In the genomic region with DNA sequence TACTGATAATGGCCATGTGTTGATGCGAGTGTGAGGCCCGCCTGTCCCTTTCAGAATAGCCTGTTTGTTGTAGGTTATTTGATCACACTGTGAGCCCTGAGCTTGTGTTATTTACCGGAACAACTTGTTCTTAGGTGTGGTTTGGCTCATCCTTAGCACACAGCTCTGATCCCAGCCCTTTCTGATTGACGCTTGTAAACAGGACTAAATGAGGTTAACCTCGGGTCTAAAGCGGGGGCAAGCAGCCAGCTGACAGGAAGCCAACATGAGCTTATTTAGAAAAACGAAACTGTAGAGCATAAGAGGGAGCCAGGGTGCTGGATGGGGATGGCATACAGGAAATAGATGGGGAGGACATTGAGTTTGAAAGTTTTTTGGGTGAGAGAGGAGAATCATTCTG, we compare ENCODE assay signal across 9 mouse cellular contexts. TPM values are rescaled to one million over a fixed set of nuclear protein-coding genes. Genes with fewer than 3 reads are reported as not detected.
A peak's percentile ranks its signal among the peaks of the same experiment; 100 is the strongest.
DNase-seq lines count a peak whose midpoint lies in the region; ATAC-seq lines count a peak whose summit lies in the region.
"Had no signal": no experiment of that assay in that cellular context is flagged by ENCODE, and none has a peak within 500 bp of the region (broad histone marks: within the 10 kb centered on the region; RNA-seq: fewer than 3 reads in every experiment).

No protein-coding gene starts in this region.

- no peak overlapping the region for H3K9ac ChIP-seq in kidney, embryonic 16.5 days (replicated peaks; ENCODE audit: low read length)
- H3K9ac ChIP-seq in heart, embryonic 16.5 days (ENCODE audit: low read length), result no peak overlapping the region
- H3K9ac ChIP-seq in lung, embryonic 15.5 days, result no peak overlapping the region

- no peak overlapping the region for H3K4me2 ChIP-seq in kidney, embryonic 16.5 days (replicated peaks; ENCODE audit: low read depth, low read length)
- no peak overlapping the region for H3K4me2 ChIP-seq in heart, embryonic 16.5 days (ENCODE audit: low read depth, low read length)
- H3K4me2 ChIP-seq in lung, embryonic 15.5 days, result no peak overlapping the region

- no peaks in the 10 kb centered on the region for H3K9me3 ChIP-seq in kidney, embryonic 16.5 days (ENCODE audit: low read length)
- H3K9me3 ChIP-seq in heart, embryonic 16.5 days (replicated peaks; ENCODE audit: control insufficient read depth, low read length), result no peaks in the 10 kb centered on the region
- no peaks in the 10 kb centered on the region for H3K9me3 ChIP-seq in lung, embryonic 15.5 days

- WGBS in kidney, embryonic 16.5 days, result 49% methylated on average over 7 of the region's 7 CpGs
- WGBS in heart, embryonic 16.5 days, result 37% methylated on average over 7 of the region's 7 CpGs
- 32% methylated on average over 7 of the region's 7 CpGs for WGBS in lung, embryonic 15.5 days

- peak; percentile 83 for DNase-seq in kidney, adult 18-20 months
- DNase-seq in adipocyte (ENCODE audit: low spot score), result peak; percentile 93
- peak; percentile 69 to 76 for DNase-seq in thymus, postnatal 10 days (ENCODE audit: low spot score in 2 of 2)
- no peak for DNase-seq in embryo, embryonic 9.5 days (ENCODE audit: extremely low spot score)

- H3K4me1 ChIP-seq in kidney, embryonic 16.5 days (ENCODE audit: insufficient read depth, low read length), result peaks cover 17% of the 10 kb centered on the region; the same call in 1 of the 2 replicates
- peaks cover 19% of the 10 kb centered on the region for H3K4me1 ChIP-seq in heart, embryonic 16.5 days (ENCODE audit: control insufficient read depth, insufficient read depth, low read length)
- peaks cover 16% of the 10 kb centered on the region for H3K4me1 ChIP-seq in lung, embryonic 15.5 days

- H3K27ac ChIP-seq in kidney, embryonic 16.5 days (ENCODE audit: low read length), result no peak overlapping the region
- peak overlapping the region; percentile 64 for H3K27ac ChIP-seq in heart, embryonic 16.5 days (ENCODE audit: low read length)
- peak overlapping the region; percentile 34; the same call in 1 of the 2 replicates for H3K27ac ChIP-seq in lung, embryonic 15.5 days

- ATAC-seq in kidney, embryonic 16.5 days (ENCODE audit: low FRiP score, low TSS enrichment), result no peak
- ATAC-seq in heart, embryonic 16.5 days (replicated peaks; ENCODE audit: extremely low read depth, insufficient read depth, low FRiP score), result no peak
- no peak for ATAC-seq in lung, embryonic 15.5 days (ENCODE audit: borderline replicate concordance, extremely low read depth, low FRiP score, low TSS enrichment)
- ATAC-seq in megakaryocyte progenitor cell, adult 5-6 weeks (replicated peaks; ENCODE audit: poor library complexity), result no peak
- ATAC-seq: Patski had no signal

- H3K27me3 ChIP-seq in kidney, embryonic 16.5 days (ENCODE audit: insufficient read depth, low read length), result no peaks in the 10 kb centered on the region
- H3K27me3 ChIP-seq in heart, embryonic 16.5 days (ENCODE audit: control insufficient read depth, insufficient read depth, low read length), result no peaks in the 10 kb centered on the region
- no peaks in the 10 kb centered on the region for H3K27me3 ChIP-seq in lung, embryonic 15.5 days
- H3K27me3 ChIP-seq: Patski had no signal

- no peaks in the 10 kb centered on the region for H3K36me3 ChIP-seq in kidney, embryonic 16.5 days (ENCODE audit: insufficient read depth, low read length)
- no peaks in the 10 kb centered on the region for H3K36me3 ChIP-seq in heart, embryonic 16.5 days (ENCODE audit: control insufficient read depth, insufficient read depth)
- H3K36me3 ChIP-seq in lung, embryonic 15.5 days, result no peaks in the 10 kb centered on the region

- no peak overlapping the region for H3K4me3 ChIP-seq in kidney, embryonic 16.5 days (ENCODE audit: low read length)
- H3K4me3 ChIP-seq in heart, embryonic 16.5 days (ENCODE audit: low read length), result no peak overlapping the region
- H3K4me3 ChIP-seq in lung, embryonic 15.5 days, result no peak overlapping the region

RNA-seq across cellular contexts. Expression of a gene that starts 3.6 kb away (rescaled TPM):
- 177 and 178 TPM in 2 replicates for polyA plus RNA-seq in kidney, embryonic 16.5 days (2015; fragmentation: Nextera tagmentation; extraction: Ambion mirVana)
- polyA plus RNA-seq in heart, embryonic 16.5 days (2015; fragmentation: Nextera tagmentation; extraction: Ambion mirVana), result 143 and 150 TPM in 2 replicates
- 172 and 184 TPM in 2 replicates for polyA plus RNA-seq in lung, embryonic 15.5 days (2015; fragmentation: Nextera tagmentation; extraction: Ambion mirVana)
- 216 and 219 TPM in 2 replicates for total RNA-seq in megakaryocyte progenitor cell, adult 5-6 weeks (2015)
- 248 and 276 TPM in 2 replicates for total RNA-seq in megakaryocyte progenitor cell, adult 5-6 weeks (2017)

RNA-seq across cellular contexts. Expression of a gene that starts 5.0 kb away (rescaled TPM):
- 449 and 450 TPM in 2 replicates for polyA plus RNA-seq in kidney, embryonic 16.5 days (2015; fragmentation: Nextera tagmentation; extraction: Ambion mirVana)
- polyA plus RNA-seq in heart, embryonic 16.5 days (2015; fragmentation: Nextera tagmentation; extraction: Ambion mirVana), result 399 and 472 TPM in 2 replicates
- polyA plus RNA-seq in lung, embryonic 15.5 days (2015; fragmentation: Nextera tagmentation; extraction: Ambion mirVana), result 369 and 412 TPM in 2 replicates
- 413 and 462 TPM in 2 replicates for total RNA-seq in megakaryocyte progenitor cell, adult 5-6 weeks (2015)
- total RNA-seq in megakaryocyte progenitor cell, adult 5-6 weeks (2017), result 119 and 154 TPM in 2 replicates

RNA-seq across cellular contexts. Expression of a gene that starts 12.3 kb away (rescaled TPM):
- polyA plus RNA-seq in kidney, embryonic 16.5 days (2015; fragmentation: Nextera tagmentation; extraction: Ambion mirVana), result 82.6 and 90.6 TPM in 2 replicates
- 49.1 and 78.9 TPM in 2 replicates for polyA plus RNA-seq in heart, embryonic 16.5 days (2015; fragmentation: Nextera tagmentation; extraction: Ambion mirVana)
- polyA plus RNA-seq in lung, embryonic 15.5 days (2015; fragmentation: Nextera tagmentation; extraction: Ambion mirVana), result 64.0 and 73.8 TPM in 2 replicates
- 50.4 and 58.9 TPM in 2 replicates for total RNA-seq in megakaryocyte progenitor cell, adult 5-6 weeks (2015)
- total RNA-seq in megakaryocyte progenitor cell, adult 5-6 weeks (2017), result 173 and 193 TPM in 2 replicates

RNA-seq across cellular contexts. Expression of a gene that starts 54.0 kb away (rescaled TPM):
- polyA plus RNA-seq in kidney, embryonic 16.5 days (2015; fragmentation: Nextera tagmentation; extraction: Ambion mirVana), result 2.7 and 3.0 TPM in 2 replicates
- polyA plus RNA-seq in heart, embryonic 16.5 days (2015; fragmentation: Nextera tagmentation; extraction: Ambion mirVana), result 4.3 and 4.5 TPM in 2 replicates
- 2.3 and 5.4 TPM in 2 replicates for polyA plus RNA-seq in lung, embryonic 15.5 days (2015; fragmentation: Nextera tagmentation; extraction: Ambion mirVana)
- 8.0 and 15.9 TPM in 2 replicates for total RNA-seq in megakaryocyte progenitor cell, adult 5-6 weeks (2015)
- total RNA-seq in megakaryocyte progenitor cell, adult 5-6 weeks (2017), result 15.3 and 29.2 TPM in 2 replicates
